Mouse (Mus musculus) left cerebral cortex, adult 2 months (tissue): ENCODE data around the gene Slc16a1. TPM values are rescaled to one million over a fixed set of nuclear protein-coding genes. Genes with fewer than 3 reads are reported as not detected.
"Not testable (repeated sequence)": the region's sequence is repeated elsewhere in the genome, so short reads cannot be mapped to it uniquely, and the experiment has no call there.

Source experiments
- DNase-seq, 2 experiments: peaks; one replicate each; pipeline ENCODE4 v3.0.0; 2021 to 2022; ENCODE audit warnings: low spot score in 2 of 2, mixed read lengths in 1 of 2; ENCODE audit errors: extremely low spot score in 1 of 2
- H3K27ac ChIP-seq: fragments of 200-600 bp; 2 replicates; pipeline ENCODE4 v1.8.1; 2022
- H3K4me3 ChIP-seq: fragments of 200-600 bp; 2 replicates; pipeline ENCODE4 v1.8.1; 2022
- CTCF ChIP-seq: fragments of 200-600 bp; IDR thresholded peaks from 2 replicates; pipeline ENCODE4 v1.8.1; 2022; ENCODE audit warnings: antibody characterized with exemption, mild to moderate bottlenecking, moderate library complexity
- intact Hi-C: fragments of 180-260 bp; cut with DNase I; formaldehyde crosslinking; loops from one replicate; pipeline ENCODE4 v1.15.1; 2025
- total RNA-seq, 2 experiments: library from RNA; stranded (reverse); gene quantifications; 2 replicates each; pipeline ENCODE4 v1.2.3; 2021

Slc16a1 gene
- total RNA-seq, 2 experiments from 2014 or later = 16.7 to 17.9 TPM

- Histone ChIP-seq H3K4me3 (no peak overlapping the region), H3K27ac (no peak overlapping the region)
- peak; percentile 83 for TF ChIP-seq CTCF
- DNase-seq = peak; percentile 48 to 57
- intact Hi-C loops = loop anchor here (1.0 to 5.0 kb wide), 3 partner anchors 142 to 666 kb away; no protein-coding TSS in a partner anchor
Measured at GRCm38 (mm10) chr3:104682671-104683504, 44.4 kb downstream of the Slc16a1 start.

- intact Hi-C loops = no loop called here
- TF ChIP-seq CTCF = peak; percentile 73
- H3K4me3 ChIP-seq = no peak overlapping the region
- peak; percentile 63 to 68 for DNase-seq
- no peak overlapping the region for H3K27ac ChIP-seq
Measured at GRCm38 (mm10) chr3:104700751-104701335, 62.4 kb downstream of the Slc16a1 start.

- no peak for DNase-seq
- no peak overlapping the region for H3K4me3 ChIP-seq
- no peak for TF ChIP-seq CTCF
- intact Hi-C loops = no loop called here
- no peak overlapping the region for H3K27ac ChIP-seq
Measured at GRCm38 (mm10) chr3:104701761-104702160, 63.3 kb downstream of the Slc16a1 start.

- TF ChIP-seq CTCF = no peak
- H3K27ac ChIP-seq = no peak overlapping the region
- intact Hi-C loops = no loop called here
- no peak overlapping the region for H3K4me3 ChIP-seq
- DNase-seq = no peak
Measured at GRCm38 (mm10) chr3:104703941-104704340, 65.5 kb downstream of the Slc16a1 start.

GRCm38 (mm10) chr3:104706446-104706845 lies 68.0 kb downstream of the Slc16a1 start:
- Histone ChIP-seq H3K27ac (no peak overlapping the region), H3K4me3 (no peak overlapping the region)
- intact Hi-C loops = no loop called here
- no peak for DNase-seq
- TF ChIP-seq CTCF = no peak

- intact Hi-C loops, DNase-seq, H3K4me3 ChIP-seq, H3K27ac ChIP-seq: not testable (repeated sequence)
Measured at GRCm38 (mm10) chr3:104706951-104707771, 68.7 kb downstream of the Slc16a1 start.

- H3K4me3 ChIP-seq, intact Hi-C loops, H3K27ac ChIP-seq, DNase-seq: not testable (repeated sequence)
Measured at GRCm38 (mm10) chr3:104707772-104708144, 69.3 kb downstream of the Slc16a1 start.

Other genes starting within 250 kb of the Slc16a1 start
- gene Lrig2, start 126.8 kb upstream of the Slc16a1 start, total RNA-seq = 10 to 100 TPM; 29.3 to 31.6 TPM
- gene Ppm1j, start 142.4 kb downstream of the Slc16a1 start, total RNA-seq = 1 to 10 TPM in 1 of 2 experiments, under 1 TPM in 1; 0.72 to 1.2 TPM
- gene Fam19a3, start 143.2 kb downstream of the Slc16a1 start, total RNA-seq = under 1 TPM in 1 of 2 experiments, not detected in 1; 0.07 TPM
- 10 to 100 TPM; 27.9 to 29.3 TPM for gene Rhoc, start 149.7 kb downstream of the Slc16a1 start, total RNA-seq
- 10 to 100 TPM; 10.5 to 10.9 TPM for gene Mov10, start 179.9 kb downstream of the Slc16a1 start, total RNA-seq
- 10 to 100 TPM; 36.2 to 40.5 TPM for gene St7l, start 225.3 kb downstream of the Slc16a1 start, total RNA-seq
- 10 to 100 TPM; 35.1 to 39.8 TPM for gene Capza1, start 225.8 kb downstream of the Slc16a1 start, total RNA-seq